Mouse (Mus musculus): ENCODE measurements around the gene Otx1. TPM values are rescaled to one million over a fixed set of nuclear protein-coding genes. Genes with fewer than 3 reads are reported as not detected.

Gene Otx1
- not detected in 2 replicates for polyA plus RNA-seq (2014; fragmentation: Nextera tagmentation; extraction: Ambion mirVana)

DNA sequence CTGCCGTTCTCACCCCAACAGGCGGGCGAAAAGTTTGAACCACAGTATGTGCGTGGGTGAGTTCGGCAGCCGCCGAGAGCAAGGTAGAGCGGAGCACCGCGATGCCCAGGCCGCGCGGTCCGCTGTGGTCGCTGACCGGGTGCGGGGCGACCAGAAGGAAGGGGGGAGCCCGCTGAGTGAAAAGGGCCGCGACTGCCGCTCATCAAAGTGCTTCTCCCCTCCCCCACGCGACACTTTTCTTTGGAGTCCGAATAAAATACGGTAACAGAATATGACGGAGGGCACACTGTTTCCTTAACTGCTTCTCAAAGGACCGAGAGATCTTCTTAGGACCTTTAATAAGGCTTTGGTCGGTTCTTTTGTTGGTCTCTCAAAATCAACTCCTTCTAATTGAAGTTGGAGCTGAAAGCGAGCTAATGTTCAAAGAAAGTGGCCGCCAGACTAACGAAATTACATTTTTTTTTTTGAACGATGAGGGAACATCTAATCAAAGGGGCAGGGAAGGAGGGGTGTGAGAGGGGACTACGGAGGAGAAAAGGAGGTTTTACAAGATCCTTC lies at the start of gene Otx1:
TSS of gene Otx1 (minus strand) at position 115 of the 558 bp plus-strand sequence.
- WGBS: under 1% methylated on average over 34 of the region's 34 CpGs
- peak; percentile 50 for DNase-seq (ENCODE audit: low spot score)
- H3K9ac ChIP-seq (ENCODE audit: low read length): no peak within 1 kb of the TSS
- no peak within 1 kb of the TSS for H3K27ac ChIP-seq (ENCODE audit: low read depth, low read length)
- peak within 1 kb of the TSS; percentile 63 for H3K4me2 ChIP-seq (ENCODE audit: low read depth)
- no peak for ATAC-seq (ENCODE audit: insufficient read depth, low FRiP score, low TSS enrichment)
- H3K4me3 ChIP-seq (ENCODE audit: low read depth, low read length): peak within 1 kb of the TSS; percentile 43
- peaks cover 100% of the 10 kb centered on the region for H3K27me3 ChIP-seq (ENCODE audit: control insufficient read depth, insufficient read depth, low read length)
- peaks cover 4% of the 10 kb centered on the region for H3K4me1 ChIP-seq (ENCODE audit: control insufficient read depth, insufficient read depth, low read length)
- no peaks in the 10 kb centered on the region for H3K9me3 ChIP-seq (ENCODE audit: control insufficient read depth, low read length)
- H3K36me3 ChIP-seq (ENCODE audit: control insufficient read depth, insufficient read depth, low read length): no peaks in the 10 kb centered on the region

DNA sequence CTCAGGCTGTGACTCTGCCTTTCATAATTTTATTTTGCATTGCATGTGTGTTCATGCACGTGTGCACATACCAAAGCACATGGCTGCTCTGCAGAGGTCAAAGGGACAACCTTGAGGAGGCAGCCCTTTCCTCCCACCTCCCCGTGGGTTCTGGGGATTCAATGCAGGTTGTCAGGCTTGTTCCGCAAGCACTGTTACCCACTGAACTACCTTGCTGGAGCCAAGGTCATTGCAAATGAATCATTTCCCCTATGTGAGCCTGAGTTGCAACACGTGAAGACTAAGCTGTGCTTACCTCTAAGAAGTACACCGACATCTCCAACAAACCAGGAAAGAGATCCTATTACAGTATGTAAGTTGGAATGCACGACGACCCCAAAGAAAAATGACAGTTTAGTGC lies 48.2 kb upstream of the Otx1 start:
- 84% methylated on average over 7 of the region's 7 CpGs for WGBS
- Histone ChIP-seq H3K9ac (ENCODE audit: low read length) (no peak overlapping the region), H3K27ac (ENCODE audit: low read depth, low read length) (no peak overlapping the region), H3K4me1 (ENCODE audit: control insufficient read depth, insufficient read depth, low read length) (no peaks in the 10 kb centered on the region), H3K27me3 (ENCODE audit: control insufficient read depth, insufficient read depth, low read length) (no peaks in the 10 kb centered on the region), H3K4me2 (ENCODE audit: low read depth) (no peak overlapping the region), H3K4me3 (ENCODE audit: low read depth, low read length) (no peak overlapping the region), H3K9me3 (ENCODE audit: control insufficient read depth, low read length) (no peaks in the 10 kb centered on the region), H3K36me3 (ENCODE audit: control insufficient read depth, insufficient read depth, low read length) (no peaks in the 10 kb centered on the region)
- DNase-seq (ENCODE audit: low spot score): no peak
- ATAC-seq (ENCODE audit: insufficient read depth, low FRiP score, low TSS enrichment): no peak

DNA sequence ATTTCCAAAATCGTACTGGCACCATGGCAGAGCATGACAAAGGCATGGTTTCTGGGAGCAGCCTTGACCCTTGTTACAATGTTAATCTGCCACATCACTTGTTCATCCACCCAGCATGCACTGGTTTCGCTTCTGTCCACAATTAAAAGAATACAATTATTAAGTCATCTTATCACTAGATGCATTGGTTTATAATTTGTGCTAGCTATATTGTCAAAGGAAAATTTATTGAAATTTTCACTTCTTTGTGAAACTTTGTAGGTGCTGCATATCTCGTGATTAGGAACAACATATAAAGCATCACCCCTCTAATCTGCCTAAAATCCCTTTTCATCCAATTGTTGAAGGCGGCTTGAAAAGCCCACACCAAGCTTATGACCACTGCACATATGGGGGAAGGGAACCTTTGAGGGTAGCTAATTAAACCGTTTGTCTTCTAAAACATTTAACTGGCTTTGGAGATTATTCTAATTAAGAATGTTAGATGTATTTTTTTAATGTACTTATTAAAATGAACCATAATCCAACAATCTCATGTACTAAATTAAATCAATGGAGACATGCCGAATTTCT lies 37.2 kb upstream of the Otx1 start:
- Histone ChIP-seq H3K4me1 (ENCODE audit: control insufficient read depth, insufficient read depth, low read length) (no peaks in the 10 kb centered on the region), H3K9me3 (ENCODE audit: control insufficient read depth, low read length) (no peaks in the 10 kb centered on the region), H3K27me3 (ENCODE audit: control insufficient read depth, insufficient read depth, low read length) (no peaks in the 10 kb centered on the region), H3K9ac (ENCODE audit: low read length) (no peak overlapping the region), H3K36me3 (ENCODE audit: control insufficient read depth, insufficient read depth, low read length) (no peaks in the 10 kb centered on the region), H3K4me2 (ENCODE audit: low read depth) (no peak overlapping the region), H3K27ac (ENCODE audit: low read depth, low read length) (no peak overlapping the region), H3K4me3 (ENCODE audit: low read depth, low read length) (no peak overlapping the region)
- 84% methylated on average over 6 of the region's 6 CpGs for WGBS
- ATAC-seq (ENCODE audit: insufficient read depth, low FRiP score, low TSS enrichment) (no peak), DNase-seq (ENCODE audit: low spot score) (no peak)

DNA sequence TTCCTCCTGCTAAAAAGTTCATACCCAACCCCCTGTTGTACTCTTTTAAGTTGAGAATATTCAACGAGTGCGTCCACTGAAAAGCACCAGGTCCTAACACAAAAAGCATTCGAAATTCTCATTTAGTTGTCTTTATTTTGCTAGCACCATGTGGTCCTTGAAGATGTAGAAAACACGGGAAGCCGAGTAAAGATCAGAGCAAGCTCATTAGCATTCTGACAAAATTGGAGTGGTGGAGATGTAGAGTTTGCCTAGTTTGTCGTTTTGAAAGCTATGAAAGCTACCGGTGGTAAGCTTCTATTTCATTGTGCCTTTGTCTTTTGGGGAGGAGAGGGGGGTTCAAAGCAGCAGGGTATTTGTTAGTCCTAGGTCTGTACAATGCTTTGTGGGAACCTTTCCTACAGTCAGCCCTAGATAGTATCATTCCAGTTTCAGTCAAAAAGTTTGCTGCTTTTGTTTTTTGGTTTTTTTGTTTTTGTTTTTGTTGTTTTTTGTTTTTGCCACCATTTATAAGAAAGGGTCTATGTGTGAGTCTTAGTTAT lies 31.9 kb upstream of the Otx1 start:
- H3K4me2 ChIP-seq (ENCODE audit: low read depth): no peak overlapping the region
- DNase-seq (ENCODE audit: low spot score) (no peak), ATAC-seq (ENCODE audit: insufficient read depth, low FRiP score, low TSS enrichment) (no peak)
- no peak overlapping the region for H3K27ac ChIP-seq (ENCODE audit: low read depth, low read length)
- H3K27me3 ChIP-seq (ENCODE audit: control insufficient read depth, insufficient read depth, low read length): no peaks in the 10 kb centered on the region
- H3K9me3 ChIP-seq (ENCODE audit: control insufficient read depth, low read length): no peaks in the 10 kb centered on the region
- H3K4me3 ChIP-seq (ENCODE audit: low read depth, low read length): no peak overlapping the region
- 33% methylated on average over 7 of the region's 7 CpGs for WGBS
- H3K36me3 ChIP-seq (ENCODE audit: control insufficient read depth, insufficient read depth, low read length): no peaks in the 10 kb centered on the region
- H3K9ac ChIP-seq (ENCODE audit: low read length): no peak overlapping the region
- no peaks in the 10 kb centered on the region for H3K4me1 ChIP-seq (ENCODE audit: control insufficient read depth, insufficient read depth, low read length)

DNA sequence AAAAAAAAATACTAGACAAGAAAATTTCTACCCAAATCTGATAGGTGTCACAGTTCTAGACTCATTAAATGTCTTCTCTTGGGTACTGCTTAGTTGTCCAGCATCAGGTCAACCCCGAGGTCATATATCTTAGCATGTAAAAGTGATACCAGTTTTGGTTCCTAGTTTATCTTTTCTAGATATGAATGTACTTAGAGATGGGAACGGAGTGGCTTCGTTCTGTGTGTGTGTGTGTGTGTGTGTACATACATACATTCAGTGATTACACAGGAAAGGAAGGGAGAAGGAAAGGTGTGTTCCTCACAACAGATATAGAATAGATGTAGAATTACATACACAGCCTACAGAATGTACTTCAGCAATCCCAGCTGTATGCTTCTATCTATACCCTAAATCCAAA lies 30.9 kb upstream of the Otx1 start:
- ATAC-seq (ENCODE audit: insufficient read depth, low FRiP score, low TSS enrichment) (no peak), DNase-seq (ENCODE audit: low spot score) (no peak)
- no peak overlapping the region for H3K9ac ChIP-seq (ENCODE audit: low read length)
- H3K4me1 ChIP-seq (ENCODE audit: control insufficient read depth, insufficient read depth, low read length): no peaks in the 10 kb centered on the region
- H3K27ac ChIP-seq (ENCODE audit: low read depth, low read length): no peak overlapping the region
- H3K36me3 ChIP-seq (ENCODE audit: control insufficient read depth, insufficient read depth, low read length): no peaks in the 10 kb centered on the region
- H3K9me3 ChIP-seq (ENCODE audit: control insufficient read depth, low read length): no peaks in the 10 kb centered on the region
- no peaks in the 10 kb centered on the region for H3K27me3 ChIP-seq (ENCODE audit: control insufficient read depth, insufficient read depth, low read length)
- no peak overlapping the region for H3K4me3 ChIP-seq (ENCODE audit: low read depth, low read length)
- no peak overlapping the region for H3K4me2 ChIP-seq (ENCODE audit: low read depth)
- 95% methylated on average over 3 of the region's 3 CpGs for WGBS

DNA sequence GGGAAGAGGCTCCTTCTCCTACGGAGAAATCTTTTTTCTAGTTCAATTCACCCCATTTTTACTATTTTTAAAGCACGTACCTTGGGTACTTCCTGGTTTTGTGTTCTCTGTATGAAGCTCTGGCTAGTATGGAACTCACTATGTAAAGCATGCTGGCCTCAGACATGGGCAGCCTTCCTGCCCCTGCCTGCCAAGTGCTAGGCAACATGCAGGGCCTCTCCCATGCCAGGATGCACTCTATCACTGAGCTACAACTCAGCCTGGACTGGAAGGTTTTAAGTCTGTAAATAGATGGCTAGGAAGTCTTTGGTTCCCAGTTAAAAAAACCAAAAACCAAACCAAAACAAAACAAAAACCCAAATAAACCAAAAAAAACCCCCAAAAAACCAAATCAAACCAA lies 17.9 kb upstream of the Otx1 start:
- ATAC-seq (ENCODE audit: insufficient read depth, low FRiP score, low TSS enrichment): no peak
- Histone ChIP-seq H3K4me2 (ENCODE audit: low read depth) (no peak overlapping the region), H3K36me3 (ENCODE audit: control insufficient read depth, insufficient read depth, low read length) (no peaks in the 10 kb centered on the region), H3K4me3 (ENCODE audit: low read depth, low read length) (no peak overlapping the region), H3K9me3 (ENCODE audit: control insufficient read depth, low read length) (no peaks in the 10 kb centered on the region), H3K27me3 (ENCODE audit: control insufficient read depth, insufficient read depth, low read length) (no peaks in the 10 kb centered on the region), H3K4me1 (ENCODE audit: control insufficient read depth, insufficient read depth, low read length) (no peaks in the 10 kb centered on the region), H3K27ac (ENCODE audit: low read depth, low read length) (no peak overlapping the region), H3K9ac (ENCODE audit: low read length) (no peak overlapping the region)
- DNase-seq (ENCODE audit: low spot score): no peak
- 91% methylated on average over 2 of the region's 2 CpGs for WGBS

DNA sequence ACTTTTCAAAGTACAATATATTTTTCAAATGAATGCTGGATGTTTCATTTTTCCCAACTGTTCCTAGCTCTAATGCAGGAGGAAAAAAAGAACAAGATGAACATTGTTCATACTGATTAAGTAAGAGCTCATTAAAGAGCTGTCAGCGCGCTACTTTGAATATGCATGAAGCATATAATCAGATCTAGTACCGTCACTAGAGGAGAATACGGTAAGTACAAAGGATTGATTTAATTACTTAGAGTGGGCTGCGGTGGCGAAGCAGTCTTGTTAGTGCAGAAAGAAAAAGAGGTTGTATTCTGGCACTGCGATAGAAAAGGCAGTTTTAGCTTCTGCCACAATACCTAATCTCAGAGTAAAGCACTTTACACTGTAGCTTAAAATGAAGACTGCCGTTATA lies 14.7 kb upstream of the Otx1 start:
- no peak overlapping the region for H3K27ac ChIP-seq (ENCODE audit: low read depth, low read length)
- 56% methylated on average over 8 of the region's 8 CpGs for WGBS
- no peaks in the 10 kb centered on the region for H3K27me3 ChIP-seq (ENCODE audit: control insufficient read depth, insufficient read depth, low read length)
- DNase-seq (ENCODE audit: low spot score) (no peak), ATAC-seq (ENCODE audit: insufficient read depth, low FRiP score, low TSS enrichment) (peak; percentile 48; the same call in 1 of the 2 replicates)
- no peaks in the 10 kb centered on the region for H3K9me3 ChIP-seq (ENCODE audit: control insufficient read depth, low read length)
- no peak overlapping the region for H3K9ac ChIP-seq (ENCODE audit: low read length)
- H3K4me3 ChIP-seq (ENCODE audit: low read depth, low read length): no peak overlapping the region
- no peaks in the 10 kb centered on the region for H3K36me3 ChIP-seq (ENCODE audit: control insufficient read depth, insufficient read depth, low read length)
- no peaks in the 10 kb centered on the region for H3K4me1 ChIP-seq (ENCODE audit: control insufficient read depth, insufficient read depth, low read length)
- no peak overlapping the region for H3K4me2 ChIP-seq (ENCODE audit: low read depth)

DNA sequence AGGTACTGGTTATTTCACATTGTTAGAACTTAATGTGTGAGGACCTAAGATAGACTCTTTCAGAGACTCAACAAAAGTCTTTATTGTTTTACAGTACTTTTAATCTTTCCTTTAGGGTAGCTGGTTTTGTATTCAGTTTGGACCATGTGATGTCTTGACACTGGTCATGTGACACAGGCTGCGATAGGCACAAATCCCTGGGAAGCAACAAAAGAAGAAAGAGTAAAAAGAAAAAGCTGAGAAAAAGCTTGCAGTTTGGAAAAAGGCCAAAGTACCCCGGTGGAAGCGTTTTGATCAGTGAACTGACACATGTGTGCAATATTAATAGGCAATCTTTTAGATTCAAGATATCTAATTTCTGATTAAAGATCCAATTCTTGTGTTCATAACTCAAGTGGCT lies 13.6 kb upstream of the Otx1 start:
- no peak for ATAC-seq (ENCODE audit: insufficient read depth, low FRiP score, low TSS enrichment)
- peaks cover 1% of the 10 kb centered on the region for H3K27me3 ChIP-seq (ENCODE audit: control insufficient read depth, insufficient read depth, low read length)
- H3K4me3 ChIP-seq (ENCODE audit: low read depth, low read length): no peak overlapping the region
- no peaks in the 10 kb centered on the region for H3K9me3 ChIP-seq (ENCODE audit: control insufficient read depth, low read length)
- DNase-seq (ENCODE audit: low spot score): no peak
- no peaks in the 10 kb centered on the region for H3K36me3 ChIP-seq (ENCODE audit: control insufficient read depth, insufficient read depth, low read length)
- no peaks in the 10 kb centered on the region for H3K4me1 ChIP-seq (ENCODE audit: control insufficient read depth, insufficient read depth, low read length)
- 90% methylated on average over 3 of the region's 3 CpGs for WGBS
- no peak overlapping the region for H3K4me2 ChIP-seq (ENCODE audit: low read depth)
- H3K27ac ChIP-seq (ENCODE audit: low read depth, low read length): no peak overlapping the region
- H3K9ac ChIP-seq (ENCODE audit: low read length): no peak overlapping the region

DNA sequence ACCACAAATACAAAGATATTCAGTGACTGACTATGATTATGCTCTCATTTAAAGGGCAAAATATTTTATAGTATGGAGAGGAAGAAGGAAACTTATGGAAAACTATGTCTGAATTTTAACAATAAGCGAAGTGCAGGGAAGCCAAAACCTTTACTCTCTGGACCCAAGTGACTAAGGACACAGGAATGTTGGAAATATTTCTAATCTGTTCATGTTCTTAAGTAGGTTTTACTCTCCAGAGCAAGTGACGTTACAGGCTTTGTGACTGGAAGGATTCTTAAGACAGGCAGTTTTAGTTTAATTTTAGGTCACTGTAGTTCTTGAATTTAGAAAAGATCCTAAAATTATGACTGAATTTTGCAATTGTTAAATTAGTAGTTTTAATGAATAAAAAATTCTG lies 6.1 kb upstream of the Otx1 start:
- Histone ChIP-seq H3K4me1 (ENCODE audit: control insufficient read depth, insufficient read depth, low read length) (no peaks in the 10 kb centered on the region; the same call in 1 of the 2 replicates), H3K9ac (ENCODE audit: low read length) (no peak overlapping the region), H3K9me3 (ENCODE audit: control insufficient read depth, low read length) (no peaks in the 10 kb centered on the region), H3K4me3 (ENCODE audit: low read depth, low read length) (no peak overlapping the region), H3K27me3 (ENCODE audit: control insufficient read depth, insufficient read depth, low read length) (peaks cover 68% of the 10 kb centered on the region), H3K4me2 (ENCODE audit: low read depth) (no peak overlapping the region), H3K36me3 (ENCODE audit: control insufficient read depth, insufficient read depth, low read length) (no peaks in the 10 kb centered on the region), H3K27ac (ENCODE audit: low read depth, low read length) (no peak overlapping the region)
- ATAC-seq (ENCODE audit: insufficient read depth, low FRiP score, low TSS enrichment) (no peak), DNase-seq (ENCODE audit: low spot score) (no peak)
- WGBS: 17% methylated on average over 2 of the region's 2 CpGs
